Mouse (Mus musculus) heart, embryonic 12.5 days (tissue): ENCODE data around the gene Olfr1368. TPM values are rescaled to one million over a fixed set of nuclear protein-coding genes. Genes with fewer than 3 reads are reported as not detected.
A peak's percentile ranks its signal among the peaks of the same experiment; 100 is the strongest.

Experiments used
- ATAC-seq: fragments of 200-750 bp; cut with Nextera tagmentation; 2 replicates; pipeline ENCODE4 v1.8.0; 2017; ENCODE audit warnings: moderate TSS enrichment, moderate library complexity; ENCODE audit not compliant: insufficient number of reproducible peaks, low FRiP score
- H3K27ac ChIP-seq: fragments of 300-500 bp; sonication (generic); 2 replicates; pipeline ENCODE4 v1.5.1; 2016; ENCODE audit warnings: mild to moderate bottlenecking, moderate library complexity; ENCODE audit not compliant: poor library complexity, severe bottlenecking
- H3K27me3 ChIP-seq: fragments of 300-500 bp; sonication (generic); replicated peaks from 2 replicates; pipeline ENCODE4 v1.6.1; 2016; ENCODE audit warnings: mild to moderate bottlenecking, moderate library complexity
- H3K36me3 ChIP-seq: fragments of 300-500 bp; sonication (generic); 2 replicates; pipeline ENCODE4 v1.6.1; 2016; ENCODE audit warnings: mild to moderate bottlenecking, moderate library complexity
- H3K4me1 ChIP-seq: fragments of 300-500 bp; sonication (generic); replicated peaks from 2 replicates; pipeline ENCODE4 v1.6.1; 2016; ENCODE audit warnings: mild to moderate bottlenecking
- H3K4me2 ChIP-seq: fragments of 300-500 bp; sonication (generic); 2 replicates; pipeline ENCODE4 v1.6.1; 2016; ENCODE audit warnings: mild to moderate bottlenecking, moderate library complexity
- H3K4me3 ChIP-seq: fragments of 300-500 bp; sonication (generic); 2 replicates; pipeline ENCODE4 v1.5.1; 2016; ENCODE audit warnings: mild to moderate bottlenecking
- H3K9ac ChIP-seq: fragments of 300-500 bp; sonication (generic); 2 replicates; pipeline ENCODE4 v1.6.1; 2016; ENCODE audit warnings: mild to moderate bottlenecking, moderate library complexity
- H3K9me3 ChIP-seq: fragments of 300-500 bp; sonication (generic); replicated peaks from 2 replicates; pipeline ENCODE4 v1.6.1; 2016; ENCODE audit warnings: mild to moderate bottlenecking, moderate library complexity
- WGBS: fragments of 180-500 bp; shearing (Covaris S2); methylation state at CpG from one replicate; pipeline ENCODE4 v1.1.7; 2016; 5-methylcytosine and 5-hydroxymethylcytosine counted together
- polyA plus RNA-seq: library from polyadenylated mRNA; unstranded; fragments of >200 nt; fragmentation: Nextera tagmentation; extraction: Ambion mirVana; gene quantifications from 2 replicates; pipeline ENCODE4 v1.2.1, GENCODE M21; 2016

Olfr1368 gene
- polyA plus RNA-seq, 1 experiment from 2014 or later: not detected

- Histone ChIP-seq H3K27me3 (no peaks in the 10 kb centered on the region), H3K36me3 (no peaks in the 10 kb centered on the region), H3K9me3 (no peaks in the 10 kb centered on the region), H3K9ac (peak overlapping the region; percentile 66; the same call in 1 of the 2 replicates), H3K4me3 (peak overlapping the region; percentile 46), H3K4me2 (peak overlapping the region; percentile 64), H3K27ac (peak overlapping the region; percentile 57), H3K4me1 (peaks cover 8% of the 10 kb centered on the region; the same call in 1 of the 2 replicates)
- ATAC-seq: peak; percentile 26; the same call in 1 of the 2 replicates
- WGBS: under 1% methylated on average over 11 of the region's 11 CpGs
Measured at GRCm38 (mm10) chr13:21173072-21173471, 27.4 kb upstream of the Olfr1368 start.

GRCm38 (mm10) chr13:21172241-21173027 is 26.8 kb upstream of the Olfr1368 start:
- no peak overlapping the region for H3K27ac ChIP-seq
- H3K4me1 ChIP-seq: peaks cover 8% of the 10 kb centered on the region; the same call in 1 of the 2 replicates
- under 1% methylated on average over 16 of the region's 16 CpGs for WGBS
- no peaks in the 10 kb centered on the region for H3K36me3 ChIP-seq
- no peaks in the 10 kb centered on the region for H3K9me3 ChIP-seq
- no peaks in the 10 kb centered on the region for H3K27me3 ChIP-seq
- H3K9ac ChIP-seq: 0 out of 2 replicates have a peak overlapping the region, but pooled peaks have one; percentile 66
- ATAC-seq: peak; percentile 71
- H3K4me3 ChIP-seq: peak overlapping the region; percentile 46
- peak overlapping the region; percentile 64 for H3K4me2 ChIP-seq

- Histone ChIP-seq H3K9me3 (no peaks in the 10 kb centered on the region), H3K27ac (no peak overlapping the region), H3K9ac (no peak overlapping the region), H3K4me2 (peak overlapping the region; percentile 73), H3K27me3 (no peaks in the 10 kb centered on the region), H3K4me3 (peak overlapping the region; percentile 62), H3K4me1 (peaks cover 8% of the 10 kb centered on the region; the same call in 1 of the 2 replicates), H3K36me3 (no peaks in the 10 kb centered on the region)
- under 1% methylated on average over 12 of the region's 12 CpGs for WGBS
- no peak for ATAC-seq
Measured at GRCm38 (mm10) chr13:21171600-21172150, 26.0 kb upstream of the Olfr1368 start.

GRCm38 (mm10) chr13:21171156-21171530 is 25.5 kb upstream of the Olfr1368 start:
- Histone ChIP-seq H3K4me1 (peaks cover 8% of the 10 kb centered on the region; the same call in 1 of the 2 replicates), H3K9ac (peak overlapping the region; percentile 37; the same call in 1 of the 2 replicates), H3K4me2 (peak overlapping the region; percentile 73), H3K27ac (no peak overlapping the region), H3K4me3 (peak overlapping the region; percentile 62), H3K27me3 (no peaks in the 10 kb centered on the region), H3K36me3 (no peaks in the 10 kb centered on the region), H3K9me3 (no peaks in the 10 kb centered on the region)
- ATAC-seq: no peak
- WGBS: 8% methylated on average over 15 of the region's 15 CpGs

- WGBS: 43% methylated on average over 17 of the region's 17 CpGs
- Histone ChIP-seq H3K27me3 (no peaks in the 10 kb centered on the region), H3K9me3 (no peaks in the 10 kb centered on the region), H3K27ac (no peak overlapping the region), H3K4me3 (peak overlapping the region; percentile 70), H3K36me3 (no peaks in the 10 kb centered on the region), H3K4me2 (peak overlapping the region; percentile 73), H3K4me1 (peaks cover 8% of the 10 kb centered on the region; the same call in 1 of the 2 replicates), H3K9ac (peak overlapping the region; percentile 37; the same call in 1 of the 2 replicates)
- ATAC-seq: no peak
Measured at GRCm38 (mm10) chr13:21170431-21171155, 24.9 kb upstream of the Olfr1368 start.

- no peak overlapping the region for H3K27ac ChIP-seq
- WGBS: 1% methylated on average over 39 of the region's 39 CpGs
- H3K4me3 ChIP-seq: peak overlapping the region; percentile 70
- H3K27me3 ChIP-seq: no peaks in the 10 kb centered on the region
- H3K36me3 ChIP-seq: no peaks in the 10 kb centered on the region
- H3K4me1 ChIP-seq: peaks cover 8% of the 10 kb centered on the region; the same call in 1 of the 2 replicates
- no peaks in the 10 kb centered on the region for H3K9me3 ChIP-seq
- ATAC-seq: peak; percentile 82
- no peak overlapping the region; the same call in 1 of the 2 replicates for H3K9ac ChIP-seq
- H3K4me2 ChIP-seq: peak overlapping the region; percentile 73
Measured at GRCm38 (mm10) chr13:21169657-21170430, 24.2 kb upstream of the Olfr1368 start.

- no peak for ATAC-seq
- Histone ChIP-seq H3K4me2 (peak overlapping the region; percentile 93), H3K27me3 (no peaks in the 10 kb centered on the region), H3K36me3 (no peaks in the 10 kb centered on the region), H3K4me3 (peak overlapping the region; percentile 70), H3K4me1 (peaks cover 8% of the 10 kb centered on the region; the same call in 1 of the 2 replicates), H3K9me3 (no peaks in the 10 kb centered on the region), H3K9ac (peak overlapping the region; percentile 67; the same call in 1 of the 2 replicates), H3K27ac (no peak overlapping the region)
- WGBS: 3% methylated on average over 14 of the region's 14 CpGs
Measured at GRCm38 (mm10) chr13:21169121-21169656, 23.5 kb upstream of the Olfr1368 start.

GRCm38 (mm10) chr13:21168371-21169011 is 22.8 kb upstream of the Olfr1368 start:
- WGBS: 1% methylated on average over 16 of the region's 16 CpGs
- H3K9ac ChIP-seq: peak overlapping the region; percentile 67
- peak overlapping the region; percentile 70 for H3K4me3 ChIP-seq
- ATAC-seq: no peak
- no peaks in the 10 kb centered on the region for H3K36me3 ChIP-seq
- H3K4me2 ChIP-seq: peak overlapping the region; percentile 93
- H3K27ac ChIP-seq: 0 out of 2 replicates have a peak overlapping the region, but pooled peaks have one; percentile 9
- peaks cover 8% of the 10 kb centered on the region; the same call in 1 of the 2 replicates for H3K4me1 ChIP-seq
- H3K27me3 ChIP-seq: no peaks in the 10 kb centered on the region
- no peaks in the 10 kb centered on the region for H3K9me3 ChIP-seq

GRCm38 (mm10) chr13:21167910-21168300 is 22.2 kb upstream of the Olfr1368 start:
- H3K27me3 ChIP-seq: no peaks in the 10 kb centered on the region
- 0 out of 2 replicates have a peak, but pooled peaks have one; percentile 59 for ATAC-seq
- WGBS: 1% methylated on average over 8 of the region's 8 CpGs
- peak overlapping the region; percentile 93 for H3K4me2 ChIP-seq
- no peaks in the 10 kb centered on the region for H3K36me3 ChIP-seq
- H3K9me3 ChIP-seq: no peaks in the 10 kb centered on the region
- H3K27ac ChIP-seq: no peak overlapping the region
- H3K4me3 ChIP-seq: peak overlapping the region; percentile 70
- peaks cover 8% of the 10 kb centered on the region; the same call in 1 of the 2 replicates for H3K4me1 ChIP-seq
- H3K9ac ChIP-seq: no peak overlapping the region; the same call in 1 of the 2 replicates
